Mouse (Mus musculus) stomach, embryonic 14.5 days (tissue): Measurements from ENCODE around the gene Tcte3. TPM values are rescaled to one million over a fixed set of nuclear protein-coding genes. Genes with fewer than 3 reads are reported as not detected.
"Not testable (repeated sequence)": the region's sequence is repeated elsewhere in the genome, so short reads cannot be mapped to it uniquely, and the experiment has no call there.

Source experiments
- ATAC-seq: fragments of 200-750 bp; cut with Nextera tagmentation; 2 replicates; pipeline ENCODE4 v1.8.0; 2017; ENCODE audit warnings: low read depth, moderate TSS enrichment; ENCODE audit not compliant: insufficient number of reproducible peaks, insufficient read depth, low FRiP score
- H3K27ac ChIP-seq: fragments of 300-500 bp; sonication (generic); 2 replicates; pipeline ENCODE4 v1.5.1; 2014; ENCODE audit warnings: mild to moderate bottlenecking, low read length, moderate library complexity, mixed read lengths
- H3K27me3 ChIP-seq: fragments of 300-500 bp; sonication (generic); 2 replicates; pipeline ENCODE4 v1.6.1; 2014; ENCODE audit warnings: low read length, control low read depth, mixed read lengths; ENCODE audit not compliant: control insufficient read depth, insufficient read depth
- H3K36me3 ChIP-seq: fragments of 300-500 bp; sonication (generic); 2 replicates; pipeline ENCODE4 v1.6.1; 2014; ENCODE audit warnings: mild to moderate bottlenecking, control low read depth, low read length, moderate library complexity, mixed read lengths; ENCODE audit not compliant: control insufficient read depth, insufficient read depth
- H3K4me1 ChIP-seq: fragments of 300-500 bp; sonication (generic); 2 replicates; pipeline ENCODE4 v1.6.1; 2014; ENCODE audit warnings: low read length, control low read depth, mixed read lengths; ENCODE audit not compliant: control insufficient read depth, insufficient read depth
- H3K4me2 ChIP-seq: fragments of 300-500 bp; sonication (generic); replicated peaks from 2 replicates; pipeline ENCODE4 v1.6.1; 2014; ENCODE audit warnings: low read depth, low read length, control low read depth
- H3K4me3 ChIP-seq: fragments of 300-500 bp; sonication (generic); 2 replicates; pipeline ENCODE4 v1.5.1; 2014; ENCODE audit warnings: low read depth, low read length, control low read depth
- H3K9ac ChIP-seq: fragments of 300-500 bp; sonication (generic); replicated peaks from 2 replicates; pipeline ENCODE4 v1.6.1; 2014; ENCODE audit warnings: low read depth, mild to moderate bottlenecking, control low read depth, low read length, moderate library complexity, mixed read lengths
- H3K9me3 ChIP-seq: fragments of 300-500 bp; sonication (generic); 2 replicates; pipeline ENCODE4 v1.6.1; 2016; ENCODE audit warnings: low read depth, low read length, control low read depth; ENCODE audit not compliant: control insufficient read depth
- WGBS: fragments of 180-500 bp; shearing (Covaris S2); extraction: QIAGEN DNeasy Blood & Tissue Kit; methylation state at CpG from one replicate; pipeline ENCODE4 v1.1.7; 2014; 5-methylcytosine and 5-hydroxymethylcytosine counted together
- polyA plus RNA-seq: library from polyadenylated mRNA; unstranded; fragments of >200 nt; fragmentation: Nextera tagmentation; extraction: Ambion mirVana; gene quantifications from 2 replicates; pipeline ENCODE4 v1.2.1, GENCODE M21; 2014

Gene Tcte3
- polyA plus RNA-seq, 1 experiment from 2014 or later, result not detected

DNA sequence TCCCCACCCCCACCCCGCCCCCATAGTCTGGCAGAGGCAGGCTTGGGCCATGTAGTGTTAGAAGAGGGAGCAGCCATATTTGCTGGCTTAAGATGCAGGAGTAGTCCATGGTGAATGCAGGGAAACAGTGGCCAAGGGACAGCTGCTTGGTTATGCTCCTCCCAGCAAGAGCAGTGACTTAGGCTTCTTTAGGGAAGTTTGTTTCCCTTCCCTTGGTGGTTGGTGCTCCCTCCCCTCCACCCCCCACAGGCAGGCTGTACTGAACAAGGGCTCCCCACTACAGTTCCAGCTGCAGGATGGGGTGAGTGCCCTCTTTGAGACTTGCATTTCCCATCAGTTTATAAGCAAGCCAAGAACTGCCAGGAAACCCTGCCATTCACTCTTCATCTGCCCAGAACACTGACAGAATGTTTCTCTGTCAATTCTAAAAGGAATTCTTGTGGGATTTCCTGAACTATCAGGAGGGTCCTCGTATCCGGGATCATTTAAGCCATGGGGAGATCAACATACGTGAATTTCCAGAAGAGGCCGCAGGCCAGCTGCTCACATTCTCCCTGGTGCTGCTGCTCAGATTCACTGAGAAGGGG, 51.1 kb downstream of the Tcte3 start:
- WGBS, result 56% methylated on average over 4 of the region's 5 CpGs
- H3K36me3 ChIP-seq, H3K27me3 ChIP-seq, H3K27ac ChIP-seq, ATAC-seq, H3K4me2 ChIP-seq, H3K9me3 ChIP-seq, H3K4me1 ChIP-seq, H3K4me3 ChIP-seq, H3K9ac ChIP-seq: not testable (repeated sequence)

DNA sequence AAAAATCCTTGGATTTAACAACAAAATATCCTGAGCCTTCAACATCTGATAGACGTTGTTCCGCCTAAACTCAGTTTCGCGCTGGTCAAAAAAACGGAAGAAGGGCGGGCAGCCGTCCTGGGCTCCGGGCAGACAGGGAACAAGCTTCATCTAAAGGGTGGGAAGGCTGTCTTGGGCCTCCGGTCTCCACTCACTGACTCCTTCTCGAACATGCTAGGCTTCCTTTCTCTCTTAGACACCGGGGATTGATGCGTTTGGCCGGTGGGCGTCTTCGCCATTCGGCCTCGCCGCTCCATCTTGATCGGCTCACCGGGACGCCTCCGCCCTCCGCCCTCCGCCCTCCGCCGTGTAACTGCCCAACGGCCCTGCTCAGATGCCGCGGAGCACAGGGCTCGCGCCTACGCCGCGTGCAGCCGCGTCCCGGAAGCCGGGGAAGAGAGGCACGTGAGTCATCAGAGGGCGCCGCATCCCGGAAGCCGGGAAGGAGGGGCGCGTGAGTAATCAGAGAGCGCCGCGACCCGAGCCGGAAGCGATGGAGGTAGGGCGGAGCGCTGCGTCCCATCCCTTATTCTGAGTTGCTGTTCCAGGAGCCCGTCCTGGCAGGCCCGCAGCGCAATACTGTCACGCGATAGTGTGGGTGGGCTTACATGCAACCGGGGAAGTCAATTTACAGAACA, 62.8 kb downstream of the Tcte3 start, which contains the start of the genes 9030025P20Rik and Gm3417:
TSS of gene 9030025P20Rik (plus strand) at position 107 of the 677 bp plus-strand sequence.
TSS of gene Gm3417 (minus strand) at position 429 of the 677 bp plus-strand sequence.
- no CpG with 5 or more reads among the region's 60 CpGs for WGBS
- not testable (repeated sequence) for H3K4me2 ChIP-seq, H3K4me1 ChIP-seq, H3K27me3 ChIP-seq, H3K4me3 ChIP-seq, H3K9me3 ChIP-seq, H3K36me3 ChIP-seq, H3K9ac ChIP-seq, H3K27ac ChIP-seq
- ATAC-seq, result peak; percentile 98

DNA sequence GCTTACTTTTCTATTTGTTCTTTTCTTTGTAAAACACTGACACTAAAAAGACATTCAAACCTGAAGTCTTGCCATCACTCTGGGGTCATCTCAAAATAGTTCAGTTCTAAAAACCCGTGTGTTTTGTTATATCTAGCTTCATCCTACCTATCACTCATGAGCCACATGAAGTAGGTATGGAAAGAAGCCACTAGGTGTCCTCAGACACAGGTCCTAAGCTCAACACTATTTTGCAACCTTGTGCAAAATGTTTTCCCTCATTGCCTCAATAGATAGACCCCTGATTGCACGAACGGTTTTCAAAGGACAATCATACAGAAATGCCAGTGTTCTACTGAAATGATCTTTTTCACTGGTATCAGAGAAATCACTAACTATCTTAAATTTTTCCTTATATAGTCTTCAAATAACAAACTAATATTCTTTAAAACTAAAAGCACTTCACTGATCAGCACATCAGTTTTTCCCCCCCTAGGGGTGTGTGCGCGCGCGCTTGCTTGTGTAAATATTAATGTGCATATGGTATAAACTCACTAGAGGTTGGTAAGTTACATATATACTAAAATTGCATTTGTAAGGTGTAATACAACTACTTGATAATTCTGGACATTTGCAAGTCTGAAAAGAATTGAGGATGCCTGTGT, 63.4 kb downstream of the Tcte3 start:
- 0% methylated on average over 4 of the region's 7 CpGs for WGBS
- ATAC-seq, H3K4me2 ChIP-seq: not testable (repeated sequence)

More for the DNA sequence above, 63.4 kb downstream of the Tcte3 start:
- H3K9ac ChIP-seq, H3K9me3 ChIP-seq, H3K27me3 ChIP-seq, H3K36me3 ChIP-seq, H3K4me1 ChIP-seq, H3K4me3 ChIP-seq, H3K27ac ChIP-seq: not testable (repeated sequence)

Other genes with a start within 250 kb of the Tcte3 start
- gene Wdr27, start 98.3 kb downstream of the Tcte3 start, polyA plus RNA-seq, result 6.2 and 6.7 TPM in 2 replicates
- 35.5 and 40.5 TPM in 2 replicates for gene 1600012H06Rik, start 98.3 kb downstream of the Tcte3 start, polyA plus RNA-seq
- 42.1 and 55.0 TPM in 2 replicates for gene Phf10, start 80.2 kb downstream of the Tcte3 start, polyA plus RNA-seq
- gene 9030025P20Rik, start 63.0 kb downstream of the Tcte3 start, polyA plus RNA-seq, result 8.1 and 9.8 TPM in 2 replicates
- gene Gm3417, start 62.7 kb downstream of the Tcte3 start, polyA plus RNA-seq, result 0.56 TPM in 1 of 2 replicates, not detected in the other
- gene Gm3435, start 31.3 kb downstream of the Tcte3 start, polyA plus RNA-seq, result 4.2 and 4.7 TPM in 2 replicates
- gene Ermard, start 280 bp downstream of the Tcte3 start, polyA plus RNA-seq, result 80.8 and 97.4 TPM in 2 replicates
- gene Gm3448, start within 50 bp of the Tcte3 start, polyA plus RNA-seq, result 4.7 and 5.0 TPM in 2 replicates